Mouse (Mus musculus): Measurements from ENCODE around the gene Igsf9b.

DNA sequence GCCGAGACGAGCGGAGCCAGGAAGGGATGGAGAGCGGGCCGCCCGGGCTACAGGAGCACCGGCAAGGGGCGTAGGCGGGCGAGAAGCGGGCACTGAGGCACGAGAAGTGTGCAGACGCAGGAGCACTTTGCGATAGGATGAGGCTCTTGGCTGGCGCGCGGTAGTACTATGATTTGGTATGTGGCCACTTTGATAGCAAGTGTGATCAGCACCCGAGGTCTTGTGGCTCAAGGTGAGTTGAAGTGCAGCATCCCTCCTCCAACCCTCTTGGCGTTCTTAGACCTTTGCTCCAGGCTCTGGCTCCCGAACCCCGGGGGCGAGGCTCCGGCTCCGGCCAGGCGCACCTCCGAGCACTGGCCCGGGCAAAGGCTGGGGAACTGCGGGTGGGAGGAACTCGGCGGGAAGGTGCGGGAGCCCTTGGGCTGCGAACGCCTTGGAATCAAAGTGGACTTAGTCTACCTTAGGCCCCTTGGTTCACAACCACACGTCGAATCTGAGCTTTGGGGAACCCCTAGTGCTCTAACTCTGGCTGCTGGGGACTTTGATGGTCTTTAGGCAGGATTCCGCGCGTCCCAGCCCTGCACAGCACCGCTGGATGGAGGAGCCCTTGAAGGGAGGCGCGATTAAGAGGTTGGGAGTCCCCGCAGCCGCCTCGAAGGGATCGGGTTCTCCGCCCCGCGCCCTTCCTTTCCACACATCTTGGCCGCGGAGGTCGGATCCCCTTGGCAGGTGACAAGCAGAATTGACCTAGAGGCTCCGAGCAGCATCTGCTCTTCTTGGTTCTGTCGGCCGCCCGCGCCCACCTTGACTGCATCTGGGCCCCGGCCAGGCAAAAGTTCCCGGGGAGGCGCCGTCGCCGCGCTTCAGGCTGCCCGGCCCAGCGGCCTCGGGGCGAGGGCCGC is 533 bp downstream of the Igsf9b start:
- TF ChIP-seq CTCF (IDR thresholded peaks at IDR 0.05; ENCODE audit: borderline replicate concordance, insufficient read depth, low read length) (no peak), POLR2A (IDR thresholded peaks at IDR 0.05; ENCODE audit: low read depth, low read length) (no peak)

Data from embryonic fibroblast, embryonic 13.5 days (primary cell).